Mouse (Mus musculus) forebrain, embryonic 13.5 days (tissue): ENCODE measurements around the gene Zfp729b. TPM values are rescaled to one million over a fixed set of nuclear protein-coding genes. Genes with fewer than 3 reads are reported as not detected.

Source experiments
- ATAC-seq: fragments of 200-750 bp; cut with Nextera tagmentation; 2 replicates; pipeline ENCODE4 v1.8.0; 2017
- H3K27ac ChIP-seq: fragments of 300-500 bp; sonication (generic); 2 replicates; pipeline ENCODE4 v1.5.1; 2015; ENCODE audit warnings: inconsistent platforms, mild to moderate bottlenecking, moderate library complexity
- H3K27me3 ChIP-seq: fragments of 300-500 bp; sonication (generic); 2 replicates; pipeline ENCODE4 v1.6.1; 2015; ENCODE audit warnings: mild to moderate bottlenecking, inconsistent platforms
- H3K36me3 ChIP-seq: fragments of 300-500 bp; sonication (generic); 2 replicates; pipeline ENCODE4 v1.6.1; 2015; ENCODE audit warnings: mild to moderate bottlenecking, inconsistent platforms; ENCODE audit not compliant: poor library complexity, severe bottlenecking
- H3K4me1 ChIP-seq: fragments of 300-500 bp; sonication (generic); 2 replicates; pipeline ENCODE4 v1.6.1; 2015; ENCODE audit warnings: inconsistent platforms
- H3K4me2 ChIP-seq: fragments of 300-500 bp; sonication (generic); 2 replicates; pipeline ENCODE4 v1.6.1; 2015; ENCODE audit warnings: inconsistent platforms, mild to moderate bottlenecking, moderate library complexity
- H3K4me3 ChIP-seq: fragments of 300-500 bp; sonication (generic); 2 replicates; pipeline ENCODE4 v1.5.1; 2015; ENCODE audit warnings: mild to moderate bottlenecking, inconsistent platforms
- H3K9ac ChIP-seq: fragments of 300-500 bp; sonication (generic); 2 replicates; pipeline ENCODE4 v1.6.1; 2015; ENCODE audit warnings: mild to moderate bottlenecking, inconsistent platforms
- H3K9me3 ChIP-seq: fragments of 300-500 bp; sonication (generic); replicated peaks from 2 replicates; pipeline ENCODE4 v1.6.1; 2016; ENCODE audit warnings: inconsistent platforms
- WGBS: fragments of 180-500 bp; shearing (Covaris S2); methylation state at CpG from one replicate; pipeline ENCODE4 v1.1.7; 2015; 5-methylcytosine and 5-hydroxymethylcytosine counted together
- polyA plus RNA-seq: library from polyadenylated mRNA; unstranded; fragments of >200 nt; fragmentation: Nextera tagmentation; extraction: Ambion mirVana; gene quantifications from 2 replicates; pipeline ENCODE4 v1.2.1, GENCODE M21; 2015

Gene Zfp729b
- 4.4 and 5.1 TPM in 2 replicates for polyA plus RNA-seq

DNA sequence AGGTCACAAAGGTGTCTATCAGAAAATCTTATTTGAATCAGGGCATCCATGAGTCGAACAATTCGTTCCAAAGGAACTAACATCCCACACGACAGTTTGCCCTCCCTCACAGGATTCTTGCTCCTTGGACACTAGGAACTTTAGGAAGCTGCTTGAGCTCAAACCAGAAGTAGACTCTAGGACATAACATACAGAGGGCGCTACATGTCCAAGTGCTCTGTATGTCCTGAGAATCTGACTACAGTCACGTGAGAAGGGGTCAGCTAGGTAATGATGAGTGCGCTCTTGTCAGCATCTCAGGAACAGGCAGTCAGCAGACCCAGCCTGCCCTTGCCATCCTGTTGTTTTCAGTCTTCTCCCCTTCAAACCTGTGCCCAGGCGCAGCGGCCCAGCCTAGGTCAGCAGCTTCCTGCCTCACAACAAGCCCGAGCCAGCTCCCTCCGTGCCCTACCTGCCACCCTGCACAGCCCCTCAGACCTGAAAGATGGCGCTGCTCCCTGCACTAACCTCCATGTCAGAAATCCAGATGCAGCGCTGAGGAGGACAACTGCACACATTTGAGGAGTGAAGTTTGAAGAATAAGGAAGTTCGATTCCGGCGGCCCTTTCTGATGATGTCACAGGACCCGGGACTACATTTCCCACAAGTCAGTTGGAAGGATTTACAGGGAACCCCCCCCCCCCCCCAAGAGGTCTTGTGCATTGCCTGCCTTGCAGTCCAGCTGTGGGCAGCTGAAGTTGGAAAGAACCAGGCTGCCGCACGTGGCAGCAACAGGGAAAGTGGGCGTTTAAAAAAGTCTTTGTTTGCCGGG is at the start of gene Zfp729b:
Gene Zfp729b, minus strand, starts transcription at position 642 of the 811 bp plus-strand sequence.
- no peaks in the 10 kb centered on the region for H3K36me3 ChIP-seq
- ATAC-seq: peak; percentile 97
- H3K4me1 ChIP-seq: peaks cover 7% of the 10 kb centered on the region
- no peaks in the 10 kb centered on the region for H3K27me3 ChIP-seq
- H3K4me3 ChIP-seq: peak within 1 kb of the TSS; percentile 73
- H3K27ac ChIP-seq: no peak within 1 kb of the TSS
- H3K9ac ChIP-seq: peak within 1 kb of the TSS; percentile 74
- peaks cover 5% of the 10 kb centered on the region; the same call in 1 of the 2 replicates for H3K9me3 ChIP-seq
- WGBS: 2% methylated on average over 20 of the region's 20 CpGs
- H3K4me2 ChIP-seq: peak within 1 kb of the TSS; percentile 66

DNA sequence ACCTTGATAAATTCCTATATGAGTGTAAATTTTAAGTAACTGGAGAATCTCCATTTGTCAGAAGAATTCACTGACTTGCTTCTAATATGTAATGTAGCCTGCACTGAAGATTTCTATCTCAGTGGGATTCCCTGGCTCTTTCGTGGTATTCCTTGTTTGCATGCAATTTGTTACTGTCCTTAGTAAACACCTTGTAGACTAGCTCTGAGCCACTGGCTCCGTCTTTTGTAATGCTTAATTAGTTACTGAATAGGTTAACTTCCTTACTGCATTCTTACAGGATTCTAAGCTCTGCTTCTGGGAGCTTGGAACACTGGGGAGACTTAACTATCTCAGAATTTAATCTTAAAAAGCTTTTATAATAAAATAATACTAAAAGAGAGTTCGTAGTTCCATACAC is 43.0 kb upstream of the Zfp729b start:
- Histone ChIP-seq H3K4me3 (no peak overlapping the region), H3K36me3 (no peaks in the 10 kb centered on the region), H3K27me3 (no peaks in the 10 kb centered on the region), H3K9ac (no peak overlapping the region), H3K4me1 (no peaks in the 10 kb centered on the region), H3K9me3 (no peaks in the 10 kb centered on the region), H3K4me2 (no peak overlapping the region), H3K27ac (no peak overlapping the region)
- 26% methylated on average over 3 of the region's 3 CpGs for WGBS
- ATAC-seq: no peak

DNA sequence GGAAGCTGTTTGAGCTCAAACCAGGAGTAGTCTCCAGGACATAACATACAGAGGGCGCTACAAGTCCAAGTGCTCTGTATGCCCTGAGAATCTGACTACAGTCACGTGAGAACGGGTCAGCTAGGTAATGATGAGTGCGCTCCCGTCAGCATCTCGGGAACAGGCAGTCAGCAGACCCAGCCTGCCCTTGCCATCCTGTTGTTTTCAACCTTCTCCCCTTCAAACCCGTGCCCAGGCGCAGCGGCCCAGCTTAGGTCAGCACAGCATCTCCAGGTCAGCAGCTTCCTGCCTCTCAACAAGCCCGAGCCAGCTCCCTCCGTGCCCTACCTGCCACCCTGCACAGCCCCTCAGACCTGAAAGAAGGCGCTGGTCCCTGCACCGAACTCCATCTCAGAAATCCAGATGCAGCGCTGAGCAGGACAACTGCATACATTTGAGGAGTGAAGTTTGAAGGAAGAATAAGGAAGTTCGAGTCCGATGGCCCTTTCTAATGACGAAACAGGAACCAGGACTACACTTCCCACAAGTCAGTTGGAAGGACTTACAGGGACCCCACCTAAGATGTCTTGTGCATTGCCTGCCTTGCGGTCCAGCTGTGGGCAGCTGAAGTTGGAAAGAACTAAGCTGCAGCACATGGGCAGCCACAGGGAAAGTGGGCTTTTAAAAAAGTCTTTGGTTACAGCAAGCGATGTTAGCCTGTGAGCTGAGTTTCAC is 27.9 kb upstream of the Zfp729b start, which contains the start of the genes Gm49345 and Zfp729a:
Gene Gm49345, minus strand, starts transcription at position 476 of the 714 bp plus-strand sequence.
Gene Zfp729a, minus strand, starts transcription at position 498 of the 714 bp plus-strand sequence.
- no peak within 1 kb of the TSS for H3K27ac ChIP-seq
- peaks cover 5% of the 10 kb centered on the region for H3K4me1 ChIP-seq
- H3K27me3 ChIP-seq: no peaks in the 10 kb centered on the region
- H3K9ac ChIP-seq: peak within 1 kb of the TSS; percentile 74
- H3K36me3 ChIP-seq: no peaks in the 10 kb centered on the region
- peak within 1 kb of the TSS; percentile 71 for H3K4me2 ChIP-seq
- H3K9me3 ChIP-seq: no peaks in the 10 kb centered on the region
- peak within 1 kb of the TSS; percentile 86 for H3K4me3 ChIP-seq
- peak; percentile 99 for ATAC-seq
- under 1% methylated on average over 19 of the region's 19 CpGs for WGBS

DNA sequence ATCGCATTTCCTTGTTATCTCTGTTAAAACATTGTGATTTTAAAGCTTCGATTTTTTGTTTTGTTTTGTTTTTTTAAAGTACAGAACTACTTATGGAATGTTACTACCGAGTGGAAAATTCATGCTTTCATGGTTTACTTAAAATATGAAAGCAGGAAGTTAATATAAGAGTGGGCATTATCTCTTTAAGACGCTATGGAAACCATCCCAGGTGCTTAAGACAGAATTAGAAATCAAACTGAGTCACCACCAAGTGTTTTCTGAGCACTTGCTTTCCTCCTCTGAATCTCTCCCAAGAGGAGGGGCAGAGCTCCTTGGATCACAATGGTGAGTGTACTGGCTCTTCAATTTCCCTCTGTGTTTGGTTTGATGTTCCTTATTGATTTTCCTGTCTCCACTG is 601 bp upstream of the Zfp729b start:
- no peak for ATAC-seq
- H3K36me3 ChIP-seq: no peaks in the 10 kb centered on the region
- H3K4me3 ChIP-seq: no peak overlapping the region
- H3K27me3 ChIP-seq: no peaks in the 10 kb centered on the region
- H3K9ac ChIP-seq: no peak overlapping the region
- H3K4me1 ChIP-seq: peaks cover 7% of the 10 kb centered on the region
- WGBS: 92% methylated on average over 4 of the region's 4 CpGs
- H3K27ac ChIP-seq: no peak overlapping the region
- H3K9me3 ChIP-seq: peaks cover 5% of the 10 kb centered on the region; the same call in 1 of the 2 replicates
- H3K4me2 ChIP-seq: no peak overlapping the region

DNA sequence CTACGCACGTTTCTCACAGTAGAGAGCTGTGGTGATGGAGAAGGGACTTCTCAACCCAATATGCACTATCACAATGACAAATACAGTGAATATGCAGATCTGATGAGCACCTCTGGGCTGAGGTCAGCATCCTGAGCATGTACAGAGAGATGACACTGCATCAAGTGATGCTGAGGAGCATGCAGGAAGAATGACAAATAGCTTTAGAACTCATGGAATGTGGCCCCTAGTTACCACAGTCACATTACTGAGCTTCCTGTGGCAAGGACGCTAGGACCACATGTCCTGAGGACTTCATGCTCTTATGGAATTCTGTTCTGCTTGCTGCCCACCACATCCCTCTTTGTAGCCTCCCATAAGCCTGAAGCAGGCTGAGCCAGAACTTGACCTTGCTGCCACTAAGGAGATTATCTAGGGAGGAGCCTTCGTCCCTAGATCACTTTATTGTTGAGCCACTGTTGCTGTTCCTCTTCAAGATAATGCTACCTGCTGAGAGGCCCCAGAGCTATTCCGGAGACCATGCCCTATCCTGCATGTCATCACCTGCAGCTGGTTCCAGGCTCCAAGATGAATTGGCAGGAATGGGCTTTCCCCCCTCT is 36.8 kb downstream of the Zfp729b start:
- Histone ChIP-seq H3K4me1 (no peaks in the 10 kb centered on the region), H3K27ac (no peak overlapping the region), H3K9ac (no peak overlapping the region), H3K9me3 (no peaks in the 10 kb centered on the region), H3K4me3 (no peak overlapping the region), H3K4me2 (no peak overlapping the region), H3K27me3 (no peaks in the 10 kb centered on the region), H3K36me3 (no peaks in the 10 kb centered on the region)
- WGBS: 77% methylated on average over 5 of the region's 5 CpGs
- no peak for ATAC-seq

DNA sequence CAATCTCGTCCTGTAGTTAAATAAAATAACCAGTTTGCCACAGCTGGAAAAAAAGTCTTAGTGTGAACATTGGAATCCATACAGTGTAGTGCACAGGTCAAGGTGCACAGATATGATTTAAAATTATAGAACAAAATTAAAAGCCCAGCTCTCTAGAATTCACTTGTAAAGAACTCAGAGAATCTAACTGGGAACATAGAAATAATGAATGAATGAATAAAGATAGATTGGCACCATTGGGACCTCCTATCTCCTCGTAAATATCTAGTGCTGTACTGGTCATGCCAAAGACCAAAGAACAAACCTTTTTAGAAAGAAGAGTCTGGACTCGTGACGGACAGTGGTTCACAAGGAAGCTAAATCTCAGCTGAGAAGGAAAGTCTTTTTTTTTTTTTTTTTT is 55.8 kb downstream of the Zfp729b start, which contains the start of gene Zfp748:
Gene Zfp748, minus strand, starts transcription at position 101 of the 400 bp plus-strand sequence.
- Histone ChIP-seq H3K4me2 (peak within 1 kb of the TSS; percentile 73), H3K27me3 (no peaks in the 10 kb centered on the region), H3K9me3 (no peaks in the 10 kb centered on the region), H3K9ac (peak within 1 kb of the TSS; percentile 88), H3K4me1 (peaks cover 16% of the 10 kb centered on the region), H3K4me3 (peak within 1 kb of the TSS; percentile 88), H3K27ac (peak within 1 kb of the TSS; percentile 72), H3K36me3 (no peaks in the 10 kb centered on the region)
- 82% methylated on average over 4 of the region's 4 CpGs for WGBS
- ATAC-seq: no peak

DNA sequence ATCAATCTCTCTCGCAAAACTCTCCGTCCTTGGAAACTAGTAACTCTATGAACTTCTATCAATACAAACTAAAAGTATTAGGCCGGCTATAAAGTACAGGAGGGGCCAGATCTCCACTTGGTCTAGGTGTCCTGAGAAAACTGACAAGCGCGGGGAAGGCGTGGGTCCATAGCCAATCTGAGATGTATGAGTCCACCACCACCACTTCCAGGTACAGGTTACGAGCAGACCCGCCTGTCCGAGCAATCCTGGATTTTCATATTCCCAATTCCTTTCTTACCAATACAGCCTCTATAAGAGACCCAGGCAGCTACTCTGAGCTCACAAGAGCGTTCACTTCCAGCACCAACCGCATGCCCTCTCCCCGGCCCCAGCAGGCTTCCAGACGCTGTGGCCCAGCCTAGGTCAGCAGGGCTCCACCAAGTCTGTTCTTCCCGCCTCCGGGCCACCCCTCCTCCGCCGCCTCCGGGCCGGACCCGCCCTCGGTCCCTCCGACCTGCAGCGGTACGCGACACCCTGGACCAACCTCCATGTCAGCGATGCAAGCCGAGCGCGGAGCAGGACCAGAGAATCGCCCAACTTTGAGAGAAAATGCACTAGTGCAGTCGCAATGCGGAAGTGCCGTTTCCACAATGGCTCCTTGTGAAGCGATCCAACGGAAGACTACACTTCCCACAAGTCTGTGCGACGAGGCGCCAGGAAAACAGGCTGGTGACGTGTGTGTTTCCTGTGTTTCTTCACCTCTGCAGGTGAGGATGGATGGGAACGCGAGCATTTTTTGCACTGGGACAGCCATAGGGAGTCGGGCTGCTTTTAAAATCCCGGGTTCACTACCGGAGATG is 56.8 kb downstream of the Zfp729b start:
- Histone ChIP-seq H3K9me3 (no peaks in the 10 kb centered on the region), H3K4me2 (peak overlapping the region; percentile 73), H3K36me3 (no peaks in the 10 kb centered on the region), H3K4me3 (peak overlapping the region; percentile 88), H3K4me1 (peaks cover 16% of the 10 kb centered on the region), H3K27ac (peak overlapping the region; percentile 72), H3K27me3 (no peaks in the 10 kb centered on the region), H3K9ac (peak overlapping the region; percentile 88)
- ATAC-seq: peak; percentile 99
- under 1% methylated on average over 44 of the region's 44 CpGs for WGBS

DNA sequence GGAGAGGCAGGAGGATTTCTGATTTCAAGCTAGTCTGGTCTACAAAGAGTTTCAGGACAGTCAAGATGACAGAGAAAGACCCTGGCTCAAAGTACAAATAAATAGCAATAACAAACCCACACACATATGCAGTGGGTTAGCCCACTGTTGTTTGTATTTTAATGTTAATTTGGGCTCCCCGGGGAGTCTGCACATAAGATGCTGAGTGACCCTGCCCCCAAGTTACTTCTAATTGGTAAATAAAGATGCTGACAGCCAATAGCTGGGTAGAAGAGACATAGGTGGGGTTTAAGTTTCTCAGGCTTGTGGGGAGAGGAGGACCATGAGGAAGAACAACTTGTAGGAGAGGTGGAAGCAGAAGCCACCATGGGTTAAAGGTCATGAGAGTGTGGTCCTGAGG is 63.6 kb downstream of the Zfp729b start:
- no peaks in the 10 kb centered on the region for H3K27me3 ChIP-seq
- H3K4me3 ChIP-seq: no peak overlapping the region
- H3K9me3 ChIP-seq: 0 out of 2 replicates have a peak, but pooled peaks cover 4% of the 10 kb centered on the region
- H3K4me2 ChIP-seq: no peak overlapping the region
- WGBS: 88% methylated on average over 1 of the region's 1 CpGs
- no peak overlapping the region for H3K9ac ChIP-seq
- H3K36me3 ChIP-seq: peaks cover 48% of the 10 kb centered on the region
- H3K4me1 ChIP-seq: no peaks in the 10 kb centered on the region
- no peak overlapping the region for H3K27ac ChIP-seq
- ATAC-seq: no peak

Other genes with a start within 250 kb of the Zfp729b start
- gene Gm28044, start 249.2 kb downstream of the Zfp729b start, polyA plus RNA-seq: 0.88 TPM in 1 of 2 replicates, not detected in the other
- 0.55 and 0.70 TPM in 2 replicates for gene Zfp953, start 249.1 kb downstream of the Zfp729b start, polyA plus RNA-seq
- not detected in 2 replicates for gene Gm28041, start 234.0 kb downstream of the Zfp729b start, polyA plus RNA-seq
- 0.34 and 0.44 TPM in 2 replicates for gene Zfp456, start 233.9 kb downstream of the Zfp729b start, polyA plus RNA-seq
- 3.2 and 5.2 TPM in 2 replicates for gene Zfp429, start 209.9 kb downstream of the Zfp729b start, polyA plus RNA-seq
- 0.59 and 0.64 TPM in 2 replicates for gene Zfp459, start 188.3 kb downstream of the Zfp729b start, polyA plus RNA-seq
- 4.7 and 5.8 TPM in 2 replicates for gene Zfp874a, start 158.1 kb downstream of the Zfp729b start, polyA plus RNA-seq
- 1.7 TPM in 2 replicates for gene Zfp874b, start 125.4 kb downstream of the Zfp729b start, polyA plus RNA-seq
- gene Zfp58, start 109.2 kb downstream of the Zfp729b start, polyA plus RNA-seq: 13.9 TPM in 2 replicates
- gene Gm26965, start 83.6 kb downstream of the Zfp729b start, polyA plus RNA-seq: not detected in 2 replicates
- 34.3 and 36.7 TPM in 2 replicates for gene Zfp87, start 83.5 kb downstream of the Zfp729b start, polyA plus RNA-seq
- 14.0 and 16.8 TPM in 2 replicates for gene Zfp748, start 55.9 kb downstream of the Zfp729b start, polyA plus RNA-seq
- not detected in 2 replicates for gene Gm49345, start 28.1 kb upstream of the Zfp729b start, polyA plus RNA-seq
- 3.7 and 3.9 TPM in 2 replicates for gene Zfp729a, start 28.1 kb upstream of the Zfp729b start, polyA plus RNA-seq
- gene Zfp738, start 77.4 kb upstream of the Zfp729b start, polyA plus RNA-seq: 13.0 and 16.2 TPM in 2 replicates
- gene Zfp65, start 119.5 kb upstream of the Zfp729b start, polyA plus RNA-seq: 10.1 and 10.5 TPM in 2 replicates
- 6.8 and 8.7 TPM in 2 replicates for gene Zfp85, start 145.5 kb upstream of the Zfp729b start, polyA plus RNA-seq
- 2.4 and 3.1 TPM in 2 replicates for gene Zfp493, start 170.0 kb upstream of the Zfp729b start, polyA plus RNA-seq
- gene Zfp273, start 204.0 kb upstream of the Zfp729b start, polyA plus RNA-seq: 10.3 and 11.5 TPM in 2 replicates
- gene Gm10037, start 221.4 kb upstream of the Zfp729b start, polyA plus RNA-seq: 4.1 and 4.8 TPM in 2 replicates